Mouse (Mus musculus): ENCODE measurements around the gene Cilp2. TPM values are rescaled to one million over a fixed set of nuclear protein-coding genes. Genes with fewer than 3 reads are reported as not detected.

Gene Cilp2
- polyA plus RNA-seq, 1 experiment from 2014 or later: 6.6 TPM

DNA sequence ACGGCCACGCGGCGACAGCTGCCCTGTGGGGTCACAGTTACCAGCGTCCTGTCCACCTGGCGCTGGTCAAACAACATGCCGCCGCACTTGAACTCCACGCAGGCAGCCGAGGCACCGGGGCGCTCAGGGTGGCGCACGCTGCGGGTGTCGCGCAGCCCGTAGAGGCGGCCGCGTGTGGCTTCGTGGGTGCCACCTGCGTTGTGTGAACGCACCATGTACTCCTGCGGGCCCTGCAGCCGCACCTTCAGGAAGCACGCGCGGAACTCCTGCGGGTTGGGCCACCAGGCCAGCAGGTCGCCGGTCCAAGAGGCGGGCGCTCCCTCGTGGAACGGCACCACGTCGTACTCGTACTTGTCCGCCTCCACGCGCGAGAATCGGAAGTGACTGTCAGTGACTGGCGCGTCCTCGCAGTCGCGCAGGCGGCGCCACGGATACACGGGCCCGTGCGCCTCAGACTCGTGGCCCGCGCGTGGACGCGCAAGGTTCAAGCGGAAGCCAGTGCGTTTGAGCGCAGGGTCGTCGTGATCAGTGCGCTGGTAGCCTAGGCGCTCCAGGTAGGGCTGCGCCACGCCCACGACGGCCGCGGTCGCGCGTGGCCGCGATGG is 6.1 kb downstream of the Cilp2 start:
- 19% methylated on average over 75 of the region's 79 CpGs for WGBS
- Histone ChIP-seq H3K9ac (ENCODE audit: low read depth, low read length) (peak overlapping the region; percentile 51), H3K27ac (ENCODE audit: low read depth, low read length) (no peak overlapping the region), H3K9me3 (ENCODE audit: control insufficient read depth, low read length) (no peaks in the 10 kb centered on the region; the same call in 1 of the 2 replicates), H3K4me3 (ENCODE audit: low read length) (peak overlapping the region; percentile 47), H3K4me1 (ENCODE audit: control insufficient read depth, insufficient read depth, low read depth, low read length) (peaks cover 7% of the 10 kb centered on the region; the same call in 1 of the 2 replicates), H3K4me2 (ENCODE audit: low read length) (peak overlapping the region; percentile 56), H3K27me3 (replicated peaks; ENCODE audit: control insufficient read depth, insufficient read depth, low read length) (peaks cover 70% of the 10 kb centered on the region), H3K36me3 (ENCODE audit: control insufficient read depth, insufficient read depth, low read length) (no peaks in the 10 kb centered on the region)
- peak; percentile 15; the same call in 1 of the 2 replicates for ATAC-seq

DNA sequence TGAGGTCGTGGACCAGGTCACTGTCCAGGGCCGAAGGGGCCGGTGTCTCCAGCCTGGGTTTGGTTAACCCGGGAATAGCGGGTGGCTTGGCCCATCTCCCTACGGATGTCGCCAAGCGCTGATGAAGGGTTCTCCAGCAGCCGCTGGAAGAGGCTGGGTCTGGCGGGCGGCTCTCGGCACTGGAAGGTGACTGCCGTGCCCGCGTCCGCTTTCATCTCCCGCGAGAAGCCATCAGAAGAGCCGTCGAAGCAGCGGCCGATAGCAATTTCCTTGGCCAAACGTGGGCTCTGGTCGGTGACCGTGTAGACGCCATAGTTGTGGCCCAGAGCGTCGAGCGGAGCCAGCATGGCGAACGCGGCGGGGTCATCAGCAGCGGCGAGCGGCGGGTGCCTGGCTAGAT is 6.6 kb downstream of the Cilp2 start:
- H3K27ac ChIP-seq (ENCODE audit: low read depth, low read length): no peak overlapping the region
- peak overlapping the region; percentile 47 for H3K4me3 ChIP-seq (ENCODE audit: low read length)
- peaks cover 65% of the 10 kb centered on the region for H3K27me3 ChIP-seq (replicated peaks; ENCODE audit: control insufficient read depth, insufficient read depth, low read length)
- no peaks in the 10 kb centered on the region for H3K36me3 ChIP-seq (ENCODE audit: control insufficient read depth, insufficient read depth, low read length)
- no peak for ATAC-seq
- WGBS: 9% methylated on average over 37 of the region's 37 CpGs
- H3K4me1 ChIP-seq (ENCODE audit: control insufficient read depth, insufficient read depth, low read depth, low read length): peaks cover 7% of the 10 kb centered on the region; the same call in 1 of the 2 replicates
- peak overlapping the region; percentile 32; the same call in 1 of the 2 replicates for H3K9ac ChIP-seq (ENCODE audit: low read depth, low read length)
- no peaks in the 10 kb centered on the region; the same call in 1 of the 2 replicates for H3K9me3 ChIP-seq (ENCODE audit: control insufficient read depth, low read length)
- peak overlapping the region; percentile 56 for H3K4me2 ChIP-seq (ENCODE audit: low read length)

DNA sequence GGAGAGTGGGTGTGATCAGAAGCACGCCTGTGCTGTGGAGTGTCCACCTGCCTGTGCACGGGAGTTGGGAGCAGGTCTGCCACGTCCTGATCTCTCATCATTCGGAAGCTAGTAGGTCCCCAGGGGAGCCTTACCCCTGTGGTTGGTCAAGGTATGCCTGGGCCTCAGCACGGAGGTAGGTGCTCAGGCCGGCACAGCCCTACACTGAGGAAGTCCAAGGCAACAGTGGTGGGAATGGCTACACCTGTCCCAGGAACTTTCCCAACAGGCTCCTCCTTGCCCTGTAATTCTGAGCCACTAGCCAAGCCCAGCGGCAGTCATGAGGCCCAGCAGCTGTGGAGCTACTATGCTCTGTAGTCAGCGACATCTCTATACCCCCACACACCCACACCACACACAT is 7.8 kb downstream of the Cilp2 start:
- peaks cover 54% of the 10 kb centered on the region for H3K27me3 ChIP-seq (replicated peaks; ENCODE audit: control insufficient read depth, insufficient read depth, low read length)
- peaks cover 7% of the 10 kb centered on the region; the same call in 1 of the 2 replicates for H3K4me1 ChIP-seq (ENCODE audit: control insufficient read depth, insufficient read depth, low read depth, low read length)
- H3K9me3 ChIP-seq (ENCODE audit: control insufficient read depth, low read length): no peaks in the 10 kb centered on the region; the same call in 1 of the 2 replicates
- H3K27ac ChIP-seq (ENCODE audit: low read depth, low read length): no peak overlapping the region
- H3K4me2 ChIP-seq (ENCODE audit: low read length): peak overlapping the region; percentile 56; the same call in 1 of the 2 replicates
- peak overlapping the region; percentile 2; the same call in 1 of the 2 replicates for H3K4me3 ChIP-seq (ENCODE audit: low read length)
- no peak overlapping the region for H3K9ac ChIP-seq (ENCODE audit: low read depth, low read length)
- 60% methylated on average over 8 of the region's 8 CpGs for WGBS
- ATAC-seq: no peak
- H3K36me3 ChIP-seq (ENCODE audit: control insufficient read depth, insufficient read depth, low read length): no peaks in the 10 kb centered on the region

DNA sequence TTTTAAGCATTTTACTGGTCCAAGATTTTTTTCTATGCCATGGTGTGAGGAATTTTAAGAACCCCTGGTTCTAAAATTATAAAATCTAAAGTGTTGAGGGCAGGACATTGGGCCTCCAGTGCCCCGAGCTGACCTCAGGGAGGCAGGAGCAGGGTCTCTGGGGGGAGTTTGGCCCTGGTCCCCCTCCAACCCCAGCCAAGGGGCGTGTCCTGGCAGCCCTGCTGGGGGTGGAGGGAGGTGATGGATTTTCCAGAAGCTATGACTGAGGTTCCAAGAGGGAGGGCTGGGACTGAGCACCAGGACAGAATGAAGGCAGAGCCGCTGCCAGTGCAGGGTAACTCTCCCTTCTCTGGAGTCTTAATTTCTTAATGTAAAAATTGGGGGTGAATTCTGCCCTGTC is 9.5 kb downstream of the Cilp2 start:
- Histone ChIP-seq H3K4me1 (ENCODE audit: control insufficient read depth, insufficient read depth, low read depth, low read length) (peaks cover 7% of the 10 kb centered on the region; the same call in 1 of the 2 replicates), H3K27me3 (replicated peaks; ENCODE audit: control insufficient read depth, insufficient read depth, low read length) (peaks cover 37% of the 10 kb centered on the region), H3K27ac (ENCODE audit: low read depth, low read length) (no peak overlapping the region), H3K4me2 (ENCODE audit: low read length) (no peak overlapping the region), H3K36me3 (ENCODE audit: control insufficient read depth, insufficient read depth, low read length) (no peaks in the 10 kb centered on the region), H3K9ac (ENCODE audit: low read depth, low read length) (no peak overlapping the region), H3K4me3 (ENCODE audit: low read length) (no peak overlapping the region), H3K9me3 (ENCODE audit: control insufficient read depth, low read length) (no peaks in the 10 kb centered on the region; the same call in 1 of the 2 replicates)
- WGBS: 67% methylated on average over 3 of the region's 3 CpGs
- no peak for ATAC-seq

DNA sequence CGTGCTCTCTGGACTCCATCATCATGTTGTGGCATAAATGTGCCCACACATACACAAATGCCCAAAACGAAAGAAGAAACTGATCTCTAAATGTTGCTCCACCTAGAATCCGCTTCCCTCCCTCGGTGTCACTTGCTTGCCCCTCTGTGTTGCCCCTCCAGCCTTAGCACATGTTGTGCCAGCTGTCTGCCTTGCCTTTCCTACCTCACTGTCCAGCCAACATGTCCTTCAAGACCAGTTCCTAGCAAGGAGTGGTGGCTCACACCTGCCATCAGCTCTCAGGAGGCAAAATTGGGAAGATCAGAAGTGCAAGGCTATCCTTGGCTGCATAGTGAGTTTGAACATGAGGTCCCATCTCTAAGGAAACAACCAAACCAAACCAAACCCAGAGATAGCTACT is 10.1 kb downstream of the Cilp2 start:
- Histone ChIP-seq H3K27me3 (replicated peaks; ENCODE audit: control insufficient read depth, insufficient read depth, low read length) (peaks cover 31% of the 10 kb centered on the region), H3K36me3 (ENCODE audit: control insufficient read depth, insufficient read depth, low read length) (no peaks in the 10 kb centered on the region), H3K4me1 (ENCODE audit: control insufficient read depth, insufficient read depth, low read depth, low read length) (peaks cover 7% of the 10 kb centered on the region; the same call in 1 of the 2 replicates), H3K27ac (ENCODE audit: low read depth, low read length) (no peak overlapping the region), H3K9ac (ENCODE audit: low read depth, low read length) (no peak overlapping the region), H3K4me2 (ENCODE audit: low read length) (no peak overlapping the region), H3K9me3 (ENCODE audit: control insufficient read depth, low read length) (no peaks in the 10 kb centered on the region; the same call in 1 of the 2 replicates), H3K4me3 (ENCODE audit: low read length) (no peak overlapping the region)
- 90% methylated on average over 4 of the region's 4 CpGs for WGBS
- ATAC-seq: no peak

DNA sequence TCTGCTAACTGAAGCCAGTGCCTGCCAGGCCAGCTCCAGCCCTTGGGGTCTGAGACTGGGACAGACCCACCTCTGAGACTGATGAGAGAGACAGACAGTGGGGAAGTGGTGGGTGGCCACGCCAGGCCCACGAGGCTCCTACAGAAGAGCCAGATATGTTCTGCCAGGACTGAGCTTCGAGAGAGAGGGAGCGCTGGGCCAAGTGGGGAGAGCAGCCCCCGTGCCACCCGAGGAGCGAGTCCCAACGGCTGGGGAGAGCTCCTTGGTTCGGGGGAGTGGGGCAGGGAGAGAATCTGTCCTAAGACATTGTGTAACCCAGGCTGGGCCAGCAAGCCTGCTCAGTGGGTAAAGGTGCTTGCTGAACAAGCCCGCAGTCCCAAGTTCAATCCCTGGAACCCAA is 10.5 kb downstream of the Cilp2 start:
- 72% methylated on average over 10 of the region's 10 CpGs for WGBS
- Histone ChIP-seq H3K4me2 (ENCODE audit: low read length) (no peak overlapping the region), H3K27ac (ENCODE audit: low read depth, low read length) (no peak overlapping the region), H3K4me1 (ENCODE audit: control insufficient read depth, insufficient read depth, low read depth, low read length) (peaks cover 5% of the 10 kb centered on the region; the same call in 1 of the 2 replicates), H3K4me3 (ENCODE audit: low read length) (no peak overlapping the region), H3K36me3 (ENCODE audit: control insufficient read depth, insufficient read depth, low read length) (no peaks in the 10 kb centered on the region), H3K27me3 (replicated peaks; ENCODE audit: control insufficient read depth, insufficient read depth, low read length) (peaks cover 27% of the 10 kb centered on the region), H3K9ac (ENCODE audit: low read depth, low read length) (no peak overlapping the region), H3K9me3 (ENCODE audit: control insufficient read depth, low read length) (no peaks in the 10 kb centered on the region)
- ATAC-seq: no peak

DNA sequence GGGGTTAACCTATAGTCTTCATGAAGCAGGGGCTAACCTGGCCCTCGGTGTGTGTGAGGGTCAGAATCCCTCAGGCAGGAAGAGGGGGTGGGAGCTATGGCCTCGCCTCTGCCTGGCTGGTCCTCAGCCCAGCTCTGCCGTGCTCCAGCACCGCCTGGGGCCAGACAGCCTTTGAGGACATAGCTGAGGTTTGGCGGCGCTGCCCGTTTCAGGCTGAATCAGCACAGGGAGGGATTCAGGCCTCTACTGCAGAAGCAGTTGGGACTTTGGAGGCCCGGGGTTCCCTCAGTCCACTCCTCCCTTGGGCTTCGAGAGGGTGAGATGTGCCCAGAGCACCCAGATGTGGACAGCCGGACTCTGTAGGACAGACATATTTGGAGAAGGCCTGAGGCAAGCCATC is 11.4 kb downstream of the Cilp2 start:
- Histone ChIP-seq H3K9ac (ENCODE audit: low read depth, low read length) (no peak overlapping the region), H3K4me1 (ENCODE audit: control insufficient read depth, insufficient read depth, low read depth, low read length) (no peaks in the 10 kb centered on the region; the same call in 1 of the 2 replicates), H3K36me3 (ENCODE audit: control insufficient read depth, insufficient read depth, low read length) (0 out of 2 replicates have a peak, but pooled peaks cover 3% of the 10 kb centered on the region), H3K4me2 (ENCODE audit: low read length) (no peak overlapping the region), H3K9me3 (ENCODE audit: control insufficient read depth, low read length) (no peaks in the 10 kb centered on the region), H3K27me3 (replicated peaks; ENCODE audit: control insufficient read depth, insufficient read depth, low read length) (peaks cover 18% of the 10 kb centered on the region), H3K4me3 (ENCODE audit: low read length) (no peak overlapping the region), H3K27ac (ENCODE audit: low read depth, low read length) (no peak overlapping the region)
- WGBS: 54% methylated on average over 10 of the region's 10 CpGs
- no peak for ATAC-seq

DNA sequence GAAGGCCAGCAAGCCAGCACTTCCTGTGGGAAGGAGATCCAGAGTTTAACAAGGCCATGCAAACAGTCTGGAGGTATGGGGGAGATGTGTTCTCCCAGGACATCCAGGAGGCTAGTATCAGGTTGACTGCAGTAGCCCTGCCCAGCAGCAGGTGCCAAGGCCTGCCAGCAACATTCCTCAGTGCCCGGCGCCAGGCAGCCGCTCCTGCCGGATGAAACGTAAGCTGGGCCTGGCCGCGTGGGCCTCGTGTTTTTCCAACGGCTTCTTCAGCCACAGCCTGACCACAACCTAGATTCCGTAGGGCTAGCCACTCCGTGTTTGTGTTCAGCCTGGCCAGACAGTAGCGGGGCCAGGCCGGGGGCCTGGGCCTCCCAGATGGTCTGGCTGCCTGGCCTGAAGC is 12.8 kb downstream of the Cilp2 start:
- no peak for ATAC-seq
- Histone ChIP-seq H3K36me3 (ENCODE audit: control insufficient read depth, insufficient read depth, low read length) (0 out of 2 replicates have a peak, but pooled peaks cover 3% of the 10 kb centered on the region), H3K27ac (ENCODE audit: low read depth, low read length) (no peak overlapping the region), H3K9me3 (ENCODE audit: control insufficient read depth, low read length) (no peaks in the 10 kb centered on the region), H3K9ac (ENCODE audit: low read depth, low read length) (no peak overlapping the region), H3K4me3 (ENCODE audit: low read length) (no peak overlapping the region), H3K27me3 (replicated peaks; ENCODE audit: control insufficient read depth, insufficient read depth, low read length) (peaks cover 5% of the 10 kb centered on the region), H3K4me1 (ENCODE audit: control insufficient read depth, insufficient read depth, low read depth, low read length) (no peaks in the 10 kb centered on the region), H3K4me2 (ENCODE audit: low read length) (no peak overlapping the region)
- WGBS: 81% methylated on average over 13 of the region's 13 CpGs

DNA sequence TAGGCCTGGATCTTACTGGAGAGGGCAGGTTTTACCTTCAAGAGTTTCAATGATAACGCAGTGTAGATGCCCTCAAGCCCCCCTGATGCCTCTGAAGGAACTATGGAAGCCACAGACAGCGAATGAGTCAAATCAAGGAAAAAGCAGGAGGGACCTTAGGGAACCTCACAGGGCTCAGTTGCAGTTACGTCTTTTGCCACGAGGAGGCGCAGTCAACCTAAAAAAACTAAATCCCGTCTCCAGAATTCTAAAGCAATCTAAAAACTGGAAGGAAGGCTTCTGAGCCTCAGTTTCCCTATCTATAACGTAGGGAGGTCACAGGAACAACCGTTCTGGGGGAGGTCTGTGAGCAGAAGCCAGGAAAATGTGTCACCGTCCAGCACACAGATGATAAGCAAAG is 13.3 kb downstream of the Cilp2 start:
- Histone ChIP-seq H3K9me3 (ENCODE audit: control insufficient read depth, low read length) (no peaks in the 10 kb centered on the region), H3K4me1 (ENCODE audit: control insufficient read depth, insufficient read depth, low read depth, low read length) (no peaks in the 10 kb centered on the region), H3K9ac (ENCODE audit: low read depth, low read length) (no peak overlapping the region), H3K27me3 (replicated peaks; ENCODE audit: control insufficient read depth, insufficient read depth, low read length) (no peaks in the 10 kb centered on the region), H3K4me3 (ENCODE audit: low read length) (no peak overlapping the region), H3K27ac (ENCODE audit: low read depth, low read length) (no peak overlapping the region), H3K36me3 (ENCODE audit: control insufficient read depth, insufficient read depth, low read length) (0 out of 2 replicates have a peak, but pooled peaks cover 3% of the 10 kb centered on the region), H3K4me2 (ENCODE audit: low read length) (no peak overlapping the region)
- no peak for ATAC-seq
- WGBS: 13% methylated on average over 9 of the region's 9 CpGs
